Mouse (Mus musculus): ENCODE data around the gene Fgfr2. TPM values are rescaled to one million over a fixed set of nuclear protein-coding genes. Genes with fewer than 3 reads are reported as not detected.
A peak's percentile ranks its signal among the peaks of the same experiment; 100 is the strongest.

The Fgfr2 gene
- polyA plus RNA-seq, 1 experiment: 59.9 TPM

DNA sequence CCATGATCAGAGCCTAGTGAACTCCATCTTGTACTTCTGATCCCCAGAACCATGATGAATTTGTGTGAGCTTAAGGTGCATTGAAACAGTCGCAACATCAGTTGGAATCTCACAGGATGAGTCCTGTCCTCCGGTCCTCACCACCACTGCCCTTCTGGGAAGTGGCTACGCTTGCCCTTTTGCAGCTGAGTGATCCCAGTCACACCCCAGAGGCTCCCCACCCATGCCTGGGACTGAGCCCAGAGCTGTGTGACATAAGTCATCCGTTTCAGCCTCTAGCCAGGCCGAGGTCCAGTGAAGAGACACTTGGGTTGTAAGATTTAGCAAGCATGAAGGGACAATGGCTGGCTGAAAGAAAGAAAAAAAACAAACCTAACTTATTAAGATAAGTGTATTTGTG lies 2318.2 kb downstream of the Fgfr2 start:
- H3K4me1 ChIP-seq (ENCODE audit: control insufficient read depth, insufficient read depth, low read length): peaks cover 12% of the 10 kb centered on the region; the same call in 1 of the 2 replicates
- H3K27ac ChIP-seq (ENCODE audit: insufficient read depth, low read length): no peak overlapping the region
- TF ChIP-seq CTCF (IDR thresholded peaks at IDR 0.05; ENCODE audit: borderline replicate concordance, insufficient read depth, low read length) (no peak), POLR2A (IDR thresholded peaks at IDR 0.05; ENCODE audit: low read depth, low read length) (no peak)
- H3K4me3 ChIP-seq (ENCODE audit: insufficient read depth, low read length): no peak overlapping the region

DNA sequence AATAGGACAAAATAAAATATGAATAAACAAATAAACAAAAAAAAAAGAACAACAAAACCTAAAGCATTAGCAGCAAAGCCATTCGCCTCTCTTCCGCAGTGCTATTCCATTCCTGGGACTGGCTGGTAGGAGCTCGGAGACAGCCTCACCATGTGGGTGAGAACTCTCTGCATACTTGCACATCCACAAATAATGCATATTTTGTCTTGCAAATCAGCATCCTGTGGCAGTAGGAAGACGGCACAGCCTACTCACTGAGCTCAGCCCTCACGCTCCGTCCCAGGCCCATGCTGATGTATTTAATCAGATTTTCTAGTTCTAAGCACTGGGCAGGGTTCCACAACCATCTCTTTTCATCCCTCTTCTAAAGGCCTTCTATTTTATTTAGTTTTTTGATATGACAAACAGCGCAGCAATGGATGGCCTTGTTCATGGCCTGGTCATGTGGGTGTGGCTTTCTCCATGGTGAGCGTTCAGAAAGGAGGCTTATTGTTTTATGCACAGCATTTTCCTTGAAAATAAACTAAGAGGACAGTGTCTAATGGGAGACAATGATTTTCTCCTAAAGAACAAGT lies 2319.8 kb downstream of the Fgfr2 start:
- Histone ChIP-seq H3K4me1 (ENCODE audit: control insufficient read depth, insufficient read depth, low read length) (peaks cover 12% of the 10 kb centered on the region; the same call in 1 of the 2 replicates), H3K4me3 (ENCODE audit: insufficient read depth, low read length) (no peak overlapping the region), H3K27ac (ENCODE audit: insufficient read depth, low read length) (no peak overlapping the region)
- TF ChIP-seq POLR2A (IDR thresholded peaks at IDR 0.05; ENCODE audit: low read depth, low read length) (no peak), CTCF (IDR thresholded peaks at IDR 0.05; ENCODE audit: borderline replicate concordance, insufficient read depth, low read length) (no peak)

DNA sequence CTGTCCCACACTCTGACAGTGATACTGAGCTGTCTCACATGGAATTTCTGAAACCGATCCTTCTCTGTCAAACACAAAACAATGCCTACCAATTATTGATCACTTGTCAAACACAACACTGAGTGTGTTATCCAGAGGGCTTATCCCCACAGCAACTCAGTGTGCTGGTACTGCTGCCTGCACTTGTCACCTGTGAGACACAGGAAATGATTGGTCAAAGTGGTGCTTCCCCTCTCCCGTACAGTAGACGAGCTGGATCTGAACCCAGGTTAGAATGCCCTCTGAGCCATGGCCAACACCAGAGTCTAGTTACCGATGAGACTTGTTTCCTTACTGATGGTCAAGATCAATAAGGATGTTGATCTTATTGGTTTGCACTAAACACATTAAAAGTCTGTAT lies 2321.3 kb downstream of the Fgfr2 start:
- Histone ChIP-seq H3K4me1 (ENCODE audit: control insufficient read depth, insufficient read depth, low read length) (peaks cover 5% of the 10 kb centered on the region; the same call in 1 of the 2 replicates), H3K4me3 (ENCODE audit: insufficient read depth, low read length) (no peak overlapping the region), H3K27ac (ENCODE audit: insufficient read depth, low read length) (no peak overlapping the region)
- no peak for TF ChIP-seq CTCF (IDR thresholded peaks at IDR 0.05; ENCODE audit: borderline replicate concordance, insufficient read depth, low read length)
- TF ChIP-seq POLR2A (IDR thresholded peaks at IDR 0.05; ENCODE audit: low read depth, low read length): no peak

DNA sequence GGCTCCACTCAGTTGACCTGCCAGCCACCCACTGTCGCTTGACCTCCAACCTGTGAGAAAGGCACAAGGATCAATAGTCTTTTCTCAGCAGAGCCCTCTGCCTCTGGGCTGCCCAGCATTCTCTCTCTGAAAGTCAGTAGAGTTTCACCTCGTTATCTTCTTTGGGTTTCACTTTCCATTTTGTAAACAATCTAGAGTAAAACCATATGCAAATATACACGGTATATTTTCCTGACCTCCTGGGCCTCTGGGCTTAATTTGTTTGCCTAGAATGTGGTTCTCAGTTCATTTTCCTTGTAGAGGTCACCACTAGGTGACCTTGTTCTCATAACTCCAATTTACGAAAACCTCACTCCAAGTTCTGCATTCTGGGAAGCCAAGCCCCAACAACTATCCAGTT lies 2322.5 kb downstream of the Fgfr2 start:
- no peak overlapping the region for H3K27ac ChIP-seq (ENCODE audit: insufficient read depth, low read length)
- TF ChIP-seq CTCF (IDR thresholded peaks at IDR 0.05; ENCODE audit: borderline replicate concordance, insufficient read depth, low read length) (no peak), POLR2A (IDR thresholded peaks at IDR 0.05; ENCODE audit: low read depth, low read length) (no peak)
- H3K4me1 ChIP-seq (ENCODE audit: control insufficient read depth, insufficient read depth, low read length): peaks cover 5% of the 10 kb centered on the region; the same call in 1 of the 2 replicates
- no peak overlapping the region for H3K4me3 ChIP-seq (ENCODE audit: insufficient read depth, low read length)

DNA sequence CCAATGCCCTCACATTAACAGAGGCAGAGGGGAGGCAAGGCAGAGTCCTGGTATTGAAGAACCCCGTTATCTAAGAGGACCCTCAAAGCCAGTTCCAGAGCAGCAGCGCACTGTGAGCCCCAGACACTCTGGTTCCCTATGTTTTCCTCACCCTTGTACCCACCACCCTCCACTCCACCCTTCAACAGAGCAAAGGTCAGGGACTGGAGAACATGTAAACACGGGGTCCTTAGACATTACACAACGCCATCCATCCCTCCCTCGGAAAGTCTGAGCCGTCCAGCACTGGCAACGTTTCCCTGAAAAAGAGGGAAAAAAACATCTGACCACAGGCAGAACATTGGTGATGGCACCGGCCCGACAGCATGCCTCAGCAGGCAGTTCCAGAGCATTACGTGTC lies 2323.7 kb downstream of the Fgfr2 start:
- Histone ChIP-seq H3K4me1 (ENCODE audit: control insufficient read depth, insufficient read depth, low read length) (peaks cover 5% of the 10 kb centered on the region; the same call in 1 of the 2 replicates), H3K4me3 (ENCODE audit: insufficient read depth, low read length) (no peak overlapping the region), H3K27ac (ENCODE audit: insufficient read depth, low read length) (no peak overlapping the region)
- TF ChIP-seq POLR2A (IDR thresholded peaks at IDR 0.05; ENCODE audit: low read depth, low read length) (no peak), CTCF (IDR thresholded peaks at IDR 0.05; ENCODE audit: borderline replicate concordance, insufficient read depth, low read length) (no peak)

DNA sequence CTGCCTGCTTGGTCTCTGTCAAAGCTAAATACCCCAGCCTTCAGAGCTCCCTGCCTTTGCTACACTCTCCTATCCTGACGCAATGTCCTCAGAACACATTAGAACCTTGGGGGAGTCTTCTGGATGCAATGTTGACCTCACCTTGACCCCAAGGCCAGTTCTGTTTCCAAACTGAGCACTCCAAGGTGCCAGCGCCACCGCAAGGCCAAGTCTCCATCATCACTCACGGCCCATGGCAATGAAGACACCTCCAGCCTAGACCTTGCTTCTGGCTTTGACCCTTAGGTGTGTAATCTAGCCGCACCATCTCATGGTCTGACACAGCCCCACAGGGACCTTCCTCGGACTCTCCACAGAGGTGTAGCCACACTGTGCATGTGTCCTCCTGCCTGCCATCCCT lies 2325.6 kb downstream of the Fgfr2 start:
- TF ChIP-seq POLR2A (IDR thresholded peaks at IDR 0.05; ENCODE audit: low read depth, low read length) (no peak), CTCF (IDR thresholded peaks at IDR 0.05; ENCODE audit: borderline replicate concordance, insufficient read depth, low read length) (no peak)
- Histone ChIP-seq H3K4me3 (ENCODE audit: insufficient read depth, low read length) (no peak overlapping the region), H3K4me1 (ENCODE audit: control insufficient read depth, insufficient read depth, low read length) (peaks cover 10% of the 10 kb centered on the region), H3K27ac (ENCODE audit: insufficient read depth, low read length) (no peak overlapping the region)

DNA sequence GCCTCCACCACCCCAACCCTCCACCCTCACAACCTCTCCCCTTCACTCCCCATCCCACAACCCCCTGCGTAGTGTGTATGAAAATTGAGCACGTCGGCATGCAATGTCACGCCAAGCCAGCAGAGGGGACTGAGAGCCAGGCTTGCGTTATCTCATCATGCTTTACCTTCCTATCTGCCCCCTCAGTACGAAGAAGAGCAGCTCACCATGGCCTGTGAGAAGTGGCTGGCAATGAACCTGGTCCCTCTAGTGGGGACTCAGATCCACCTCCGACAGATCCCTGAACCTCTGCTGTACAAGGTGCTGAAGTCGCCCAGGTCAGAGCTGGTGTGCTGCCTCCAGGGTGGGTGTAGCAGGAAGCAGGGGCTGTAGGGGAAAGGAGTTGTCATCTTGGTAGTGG lies 2326.4 kb downstream of the Fgfr2 start:
- TF ChIP-seq POLR2A (IDR thresholded peaks at IDR 0.05; ENCODE audit: low read depth, low read length) (no peak), CTCF (IDR thresholded peaks at IDR 0.05; ENCODE audit: borderline replicate concordance, insufficient read depth, low read length) (peak; percentile 45; the same call in 1 of the 2 replicates)
- Histone ChIP-seq H3K27ac (ENCODE audit: insufficient read depth, low read length) (no peak overlapping the region), H3K4me1 (ENCODE audit: control insufficient read depth, insufficient read depth, low read length) (peaks cover 10% of the 10 kb centered on the region), H3K4me3 (ENCODE audit: insufficient read depth, low read length) (no peak overlapping the region)

DNA sequence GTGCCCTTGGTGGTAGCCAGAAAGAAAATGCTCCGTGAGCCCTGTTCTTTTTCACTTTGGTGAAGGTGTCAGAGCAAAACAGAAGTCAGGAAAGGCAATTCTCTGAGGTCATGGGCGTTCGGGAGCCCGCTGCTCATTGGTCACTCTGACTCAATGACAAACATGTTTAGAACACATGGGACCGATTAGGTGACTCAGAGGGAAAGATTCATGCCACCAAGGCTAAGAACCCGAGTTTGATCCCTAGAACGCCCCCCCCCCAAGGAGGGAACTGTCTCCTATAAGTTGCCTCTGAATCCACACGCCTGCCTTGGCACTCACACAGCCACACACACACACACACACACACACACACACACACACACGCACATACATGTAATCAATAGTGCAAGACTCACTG lies 2329.5 kb downstream of the Fgfr2 start:
- no peak overlapping the region for H3K4me3 ChIP-seq (ENCODE audit: insufficient read depth, low read length)
- H3K4me1 ChIP-seq (ENCODE audit: control insufficient read depth, insufficient read depth, low read length): peaks cover 5% of the 10 kb centered on the region; the same call in 1 of the 2 replicates
- H3K27ac ChIP-seq (ENCODE audit: insufficient read depth, low read length): no peak overlapping the region
- TF ChIP-seq POLR2A (IDR thresholded peaks at IDR 0.05; ENCODE audit: low read depth, low read length) (no peak), CTCF (IDR thresholded peaks at IDR 0.05; ENCODE audit: borderline replicate concordance, insufficient read depth, low read length) (no peak)

DNA sequence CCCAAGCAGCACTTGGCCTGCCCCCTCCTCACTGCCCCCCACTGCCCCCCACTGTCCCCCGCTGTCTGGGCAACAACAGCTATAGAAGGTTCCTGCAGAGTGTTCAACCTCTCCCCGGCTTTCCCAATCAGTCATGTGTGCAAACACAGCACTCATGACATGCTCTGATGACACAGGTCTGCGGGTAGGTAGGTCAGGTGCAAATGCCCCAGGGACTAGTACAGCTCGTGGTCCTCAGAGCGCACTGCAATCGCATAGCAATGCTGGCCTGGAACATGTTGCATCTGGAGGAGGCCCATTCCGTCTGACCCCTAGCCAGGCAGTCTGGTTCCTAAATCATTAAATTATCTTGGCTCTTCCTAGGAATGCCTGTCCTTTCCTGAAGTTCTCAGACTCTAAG lies 2333.7 kb downstream of the Fgfr2 start:
- Histone ChIP-seq H3K27ac (ENCODE audit: insufficient read depth, low read length) (no peak overlapping the region), H3K4me1 (ENCODE audit: control insufficient read depth, insufficient read depth, low read length) (peaks cover 5% of the 10 kb centered on the region; the same call in 1 of the 2 replicates), H3K4me3 (ENCODE audit: insufficient read depth, low read length) (no peak overlapping the region)
- TF ChIP-seq POLR2A (IDR thresholded peaks at IDR 0.05; ENCODE audit: low read depth, low read length): no peak
- no peak for TF ChIP-seq CTCF (IDR thresholded peaks at IDR 0.05; ENCODE audit: borderline replicate concordance, insufficient read depth, low read length)

DNA sequence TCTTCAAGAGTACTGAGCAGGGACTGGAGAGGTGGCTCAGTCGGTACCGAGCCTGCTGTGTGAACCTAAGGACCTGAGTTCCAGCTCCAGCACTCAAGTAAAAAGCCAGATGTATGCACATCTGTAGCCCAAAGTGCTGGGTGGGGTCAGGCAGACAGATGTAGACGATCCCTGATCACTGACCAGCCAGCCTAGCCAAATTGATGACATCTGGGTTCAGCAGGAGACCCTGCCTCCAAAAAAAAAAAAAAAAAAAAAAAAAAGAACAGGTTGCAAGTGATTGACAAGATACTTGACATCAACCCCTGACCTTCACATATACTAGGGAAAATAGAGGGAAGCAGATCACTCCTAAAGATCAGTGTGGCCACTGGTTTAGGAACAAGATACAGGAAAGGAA lies 2334.2 kb downstream of the Fgfr2 start:
- peaks cover 2% of the 10 kb centered on the region; the same call in 1 of the 2 replicates for H3K4me1 ChIP-seq (ENCODE audit: control insufficient read depth, insufficient read depth, low read length)
- H3K4me3 ChIP-seq (ENCODE audit: insufficient read depth, low read length): no peak overlapping the region
- no peak overlapping the region for H3K27ac ChIP-seq (ENCODE audit: insufficient read depth, low read length)
- no peak for TF ChIP-seq CTCF (IDR thresholded peaks at IDR 0.05; ENCODE audit: borderline replicate concordance, insufficient read depth, low read length)
